Mouse (Mus musculus) fibroblast of lung, adult 2 months (primary cell): Measurements from ENCODE around the gene Epb41.
A peak's percentile ranks its signal among the peaks of the same experiment; 100 is the strongest.

ENCODE experiments used
- DNase-seq: peaks from one replicate; pipeline ENCODE4 v3.0.0-alpha.2; 2011; ENCODE audit warnings: low read depth

Epb41 gene

DNA sequence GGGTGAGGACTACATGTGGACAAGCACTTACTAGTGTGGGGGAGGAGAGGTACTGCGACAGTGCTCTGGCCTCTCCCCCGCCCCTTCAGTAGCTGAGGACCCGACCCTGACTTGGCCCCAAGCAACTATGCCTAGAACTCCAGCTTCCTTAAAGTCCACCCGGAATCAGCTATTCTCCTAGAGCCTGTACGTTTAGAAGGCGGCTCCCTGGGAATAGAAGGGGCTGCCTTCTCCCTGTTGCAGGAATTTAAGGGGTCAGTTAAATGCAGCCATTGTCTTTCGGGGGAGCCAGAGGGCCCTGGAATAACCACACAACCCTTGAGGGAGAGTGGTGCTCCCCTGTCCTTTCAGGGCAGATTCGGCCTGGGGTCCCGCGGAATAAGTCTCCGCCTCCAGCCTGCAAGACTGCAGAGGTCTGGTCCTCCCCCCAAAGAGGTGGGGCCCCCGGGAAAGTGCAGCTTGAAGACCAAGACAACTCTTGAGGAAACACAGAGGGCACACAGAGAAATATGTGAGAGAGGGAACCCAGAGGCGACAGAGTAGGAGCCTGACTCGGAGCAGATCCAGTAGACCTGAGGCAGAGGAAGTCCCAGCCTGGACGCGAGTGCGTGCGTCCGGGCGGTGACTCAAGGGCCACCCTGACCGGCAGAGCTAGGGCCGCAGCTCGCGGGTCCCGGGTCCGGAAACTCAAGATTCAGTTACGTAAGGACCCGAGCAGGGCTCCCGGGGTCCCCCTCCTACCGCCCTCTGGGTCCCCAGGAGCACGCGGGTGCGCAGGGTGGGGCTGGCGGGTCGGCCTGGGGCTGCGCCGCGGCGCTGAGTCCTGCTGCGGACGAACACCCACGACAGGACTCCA, 816 bp downstream of the Epb41 start, which contains the start of gene Gm10300:
Gm10300 (plus strand) TSS at position 621 of the 856 bp plus-strand sequence.
- no peak for DNase-seq

DNA sequence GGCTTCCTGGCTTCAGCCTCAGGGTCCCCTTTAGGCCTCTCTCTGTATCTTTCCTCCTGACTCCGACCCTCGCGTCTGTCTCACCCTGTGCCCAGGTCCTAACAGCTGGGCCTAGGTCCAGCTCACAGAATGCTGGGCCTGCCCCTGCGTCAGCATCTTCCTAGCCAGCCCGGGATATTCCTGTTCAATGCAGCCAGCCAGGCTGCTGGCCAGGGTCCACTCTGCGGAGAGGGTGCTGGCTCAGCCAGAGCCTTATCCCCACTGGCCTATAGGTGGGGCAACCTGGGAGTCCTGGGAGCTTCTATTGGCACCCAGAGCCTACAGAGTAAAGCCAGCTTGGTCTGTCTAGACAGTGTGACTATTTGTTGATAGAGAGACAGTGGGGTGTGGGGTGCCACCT, 2.2 kb downstream of the Epb41 start:
- DNase-seq = no peak

DNA sequence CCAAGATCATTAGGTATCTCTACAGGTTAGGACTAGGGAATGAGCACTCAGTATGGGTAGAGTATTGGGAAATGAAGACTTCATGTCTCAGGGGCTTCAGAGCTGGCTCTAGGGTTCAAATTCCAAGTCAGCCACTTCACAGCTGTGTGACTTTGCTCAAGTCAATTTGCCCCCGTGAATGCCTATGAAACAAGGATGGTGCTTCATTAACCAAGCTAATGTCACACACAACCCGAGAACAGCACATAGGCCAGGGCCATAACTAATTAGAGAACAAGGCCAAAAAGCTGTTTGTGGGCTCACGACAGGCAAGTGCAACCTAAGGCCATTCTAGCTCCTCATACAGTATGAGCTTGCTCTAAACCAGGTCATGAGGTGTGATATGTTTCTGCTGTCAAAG, 3.0 kb downstream of the Epb41 start:
- no peak for DNase-seq

DNA sequence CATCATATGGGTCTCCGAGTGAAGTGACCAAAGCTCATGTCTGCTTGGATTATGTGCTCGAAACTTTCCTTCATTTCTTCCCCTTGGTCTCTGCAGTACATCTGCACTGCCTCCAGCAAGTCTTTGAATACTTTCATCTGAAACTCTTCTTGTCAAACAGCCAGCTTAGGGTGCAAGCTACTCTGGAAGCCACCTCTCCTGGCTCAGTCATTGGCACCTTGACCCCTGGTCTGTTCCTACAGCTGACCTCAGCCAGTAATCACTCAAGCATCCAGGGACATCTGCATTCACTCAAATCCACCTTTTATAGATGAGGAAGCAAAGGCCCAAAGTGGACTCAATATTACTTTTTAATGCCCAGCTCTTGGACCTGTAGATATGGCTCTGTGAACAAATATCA, 3.4 kb downstream of the Epb41 start:
- DNase-seq = no peak

DNA sequence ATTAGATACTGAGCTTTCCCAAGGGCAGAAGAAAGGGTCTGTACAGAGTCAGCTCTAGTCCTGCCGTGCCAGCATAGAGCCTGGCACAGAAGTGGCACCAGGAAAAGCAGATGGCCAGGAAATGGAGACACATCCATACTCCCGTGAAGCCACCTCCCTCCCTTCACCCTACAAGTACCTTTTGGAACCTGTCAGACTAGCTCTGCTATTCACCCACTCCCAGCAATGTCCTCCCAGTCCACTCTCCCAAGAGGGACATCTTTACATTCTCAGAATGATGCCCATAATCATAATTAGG, 7.2 kb downstream of the Epb41 start:
- no peak for DNase-seq

DNA sequence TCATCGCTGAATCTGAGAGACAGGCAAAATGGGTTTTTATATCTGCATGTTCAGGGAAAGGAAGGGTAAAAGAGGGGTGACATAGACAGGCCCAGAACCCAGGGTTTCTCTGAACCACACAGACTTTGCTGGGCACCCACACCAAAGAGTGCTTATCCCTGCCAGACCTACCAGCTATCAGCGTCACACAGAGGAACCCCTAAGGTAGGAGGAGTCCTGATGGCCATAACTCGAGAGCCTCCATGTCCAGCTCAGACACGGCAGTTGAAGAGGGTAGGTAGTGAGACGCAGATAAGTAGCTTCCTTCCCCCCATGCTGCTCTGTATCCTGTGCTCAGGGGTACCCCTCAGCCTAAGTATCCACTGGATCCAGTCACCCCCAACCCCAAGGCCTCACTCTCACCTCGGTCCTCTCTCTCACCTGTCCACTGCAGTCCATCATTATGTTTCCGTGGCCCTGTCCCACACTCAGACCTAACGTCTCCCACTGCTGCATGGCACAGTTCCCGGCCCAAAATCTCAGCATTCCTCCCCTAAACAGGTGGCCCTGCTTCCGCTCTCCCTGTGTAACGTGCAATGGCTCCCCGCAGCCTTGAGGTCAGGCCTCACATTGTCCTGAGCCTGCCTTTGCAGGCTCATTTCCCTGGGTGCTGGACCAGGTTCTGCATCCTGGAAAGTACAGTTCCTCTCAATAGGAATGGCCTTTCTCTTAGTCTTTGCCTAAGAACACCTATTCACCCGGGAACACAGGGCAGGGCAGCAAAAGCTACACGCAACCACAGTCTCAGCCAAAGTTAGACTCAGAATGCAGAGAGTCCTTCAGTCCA, 7.8 kb downstream of the Epb41 start:
- no peak for DNase-seq

DNA sequence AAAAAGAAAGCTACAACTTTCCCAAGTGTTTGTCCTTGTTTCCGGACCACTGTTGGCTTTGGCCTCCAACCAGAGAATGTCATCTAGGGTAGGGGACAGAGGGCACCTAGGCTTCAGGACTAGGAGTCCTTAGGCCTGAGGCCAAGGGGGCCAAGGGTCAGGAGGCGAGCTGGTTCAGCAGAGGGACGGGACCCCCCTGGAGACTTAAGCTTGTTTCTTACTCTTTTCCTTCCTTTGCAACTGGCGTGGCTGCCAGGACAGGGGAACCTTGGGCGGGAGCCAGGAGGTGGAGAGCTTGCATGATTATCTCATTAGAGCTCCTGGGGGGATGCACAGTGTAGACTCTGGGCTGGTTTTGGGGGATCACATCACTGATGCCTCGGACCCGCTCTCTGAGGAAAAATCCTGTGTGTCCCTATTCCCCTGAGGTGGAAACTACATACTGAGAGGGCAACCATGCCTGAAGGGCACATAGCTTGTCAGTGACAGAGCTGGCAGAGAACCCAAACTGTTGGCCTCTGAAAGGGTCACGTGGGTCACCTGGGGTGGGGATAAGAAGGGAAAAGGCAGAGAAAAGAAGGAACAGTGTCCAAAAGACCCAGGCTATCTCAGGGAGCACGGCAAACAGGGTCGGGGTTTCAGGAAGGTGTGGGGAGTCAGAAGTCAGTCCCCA, 8.9 kb downstream of the Epb41 start:
- no peak for DNase-seq

DNA sequence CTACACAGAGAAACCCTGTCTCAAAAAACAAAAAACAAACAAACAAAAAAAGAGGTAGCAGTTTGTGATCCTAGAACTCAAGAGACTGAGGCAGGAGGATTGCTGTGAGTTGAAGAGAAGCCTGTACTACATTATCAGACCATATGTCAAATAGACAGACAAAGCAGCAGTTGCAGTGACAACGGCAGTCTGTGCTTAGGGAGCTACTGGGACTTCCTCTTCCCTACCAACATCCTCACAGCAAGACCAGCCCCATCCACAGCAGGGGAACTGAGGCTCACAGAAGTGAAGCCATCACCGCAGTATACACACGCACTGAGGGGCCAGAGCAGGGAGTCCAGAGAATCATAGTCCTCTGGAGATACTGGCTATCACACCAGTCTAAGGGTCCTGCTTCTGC, 9.5 kb downstream of the Epb41 start:
- DNase-seq = no peak

DNA sequence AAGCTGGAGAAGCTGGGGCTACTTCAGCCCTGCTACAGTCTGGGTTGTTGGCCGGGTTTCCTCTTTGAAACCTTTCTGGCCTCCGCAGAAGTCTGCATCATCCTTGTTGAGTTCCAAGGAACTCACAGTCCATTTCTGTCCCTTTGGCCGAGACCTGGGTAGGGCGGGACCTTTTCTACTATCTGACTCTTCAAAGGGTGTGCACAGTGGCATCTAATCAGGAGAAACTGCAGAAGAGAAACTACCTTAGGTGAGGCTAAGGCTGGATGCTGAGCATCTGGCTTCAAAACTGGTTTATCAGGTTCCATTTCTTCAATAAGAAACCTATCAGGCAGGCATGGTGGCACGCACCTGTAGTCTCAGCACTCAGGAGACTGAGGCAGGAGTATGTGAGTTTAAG, 10.6 kb downstream of the Epb41 start:
- no peak for DNase-seq

DNA sequence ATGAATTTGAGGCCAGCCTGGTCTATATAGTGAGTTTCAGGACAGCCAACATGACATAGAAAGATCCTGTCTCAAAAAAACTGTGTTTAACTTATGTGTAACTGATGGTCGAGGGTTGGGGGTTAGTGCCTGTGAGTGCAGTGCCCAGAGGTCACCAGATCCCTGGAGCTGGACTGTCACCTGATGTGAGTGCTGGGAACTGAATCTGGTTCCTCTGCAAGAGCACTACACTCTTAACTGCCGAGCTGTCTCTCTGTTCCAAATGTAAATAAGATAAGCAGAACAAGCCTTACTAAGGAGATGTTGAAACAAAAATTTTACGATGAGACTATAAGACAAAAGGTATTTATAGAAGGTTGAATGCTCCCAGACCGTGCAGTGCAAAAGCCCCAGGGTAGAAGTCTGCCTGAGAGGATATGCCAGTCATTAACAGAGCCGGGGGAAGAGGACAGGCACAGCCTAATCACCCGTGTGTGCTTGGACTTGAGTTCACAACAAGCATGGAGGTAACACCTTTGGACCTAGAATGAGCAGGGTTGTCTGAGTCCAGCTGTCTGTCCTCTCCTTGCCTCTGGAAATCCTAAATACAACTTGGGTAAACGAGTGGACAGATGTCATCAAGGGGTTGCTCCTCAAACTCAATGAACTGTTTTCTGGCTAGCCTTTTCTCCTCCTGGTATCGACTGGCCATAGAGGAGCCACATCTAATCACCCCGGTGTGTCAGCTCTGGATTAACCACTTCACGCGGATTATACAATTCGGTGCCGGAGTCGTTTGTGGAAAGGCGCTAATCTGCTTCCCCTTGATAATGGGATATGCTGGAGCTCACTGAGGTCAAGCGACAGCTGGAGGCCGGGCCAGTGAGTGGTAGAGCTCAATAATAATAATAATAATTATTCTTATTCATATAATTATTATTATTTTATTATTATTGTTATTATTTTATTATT, 11.9 kb downstream of the Epb41 start:
- DNase-seq = no peak

DNA sequence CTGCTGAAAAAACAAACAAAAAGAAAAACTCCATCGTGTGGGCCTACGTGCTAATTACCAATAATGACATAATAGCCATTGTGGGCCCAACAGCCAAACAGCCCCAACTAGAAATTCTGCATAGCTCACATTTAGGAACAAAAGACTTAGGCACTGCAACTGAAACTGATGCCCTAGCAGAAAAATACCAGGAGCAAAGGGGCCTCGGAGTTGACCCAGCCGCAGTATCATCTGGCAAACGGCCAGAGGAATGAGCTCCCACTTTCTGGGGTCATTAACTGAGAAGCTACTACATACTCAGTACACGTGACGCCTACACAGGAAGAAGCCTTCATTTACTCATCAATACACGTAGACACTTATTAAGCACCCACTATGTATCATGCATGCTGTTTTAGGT, 12.8 kb downstream of the Epb41 start:
- DNase-seq = no peak

DNA sequence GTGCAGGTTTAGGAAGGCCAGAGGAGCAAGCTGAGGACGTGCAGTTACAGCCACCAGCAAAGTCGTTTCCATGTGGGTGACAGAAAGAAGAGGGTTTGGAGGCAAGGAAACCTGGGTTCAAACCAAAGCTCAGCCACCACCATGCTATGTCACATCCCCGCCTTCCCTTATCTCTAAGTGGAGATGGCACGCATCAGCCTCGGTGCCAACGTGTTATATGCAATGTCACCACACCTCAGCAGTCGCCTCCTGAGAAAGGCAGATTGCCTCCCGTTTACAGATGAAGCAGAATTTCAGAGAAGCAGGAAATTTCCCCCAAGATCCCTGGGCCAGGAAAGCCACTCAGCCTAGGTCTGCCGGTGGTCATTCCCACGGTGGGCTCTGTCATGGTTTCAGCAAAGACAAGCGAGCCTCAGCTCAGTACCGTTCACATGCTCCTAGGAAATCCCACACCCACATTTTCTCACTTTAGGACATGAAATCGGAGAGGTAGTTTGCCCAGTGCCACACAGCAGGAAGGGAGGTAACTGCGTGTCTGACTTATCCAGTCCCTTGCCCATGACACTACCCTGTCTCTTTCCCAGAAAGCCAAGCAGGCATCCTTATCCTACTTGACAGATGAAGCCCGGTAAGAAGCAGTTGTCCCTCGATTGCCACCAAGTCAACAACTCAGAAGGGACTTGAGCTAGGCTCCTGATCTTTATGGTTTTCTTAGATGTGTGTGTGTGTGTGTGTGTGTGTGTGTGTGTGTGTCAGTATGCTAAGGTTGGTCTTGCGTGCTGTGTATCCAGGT, 14.9 kb downstream of the Epb41 start:
- DNase-seq = no peak

DNA sequence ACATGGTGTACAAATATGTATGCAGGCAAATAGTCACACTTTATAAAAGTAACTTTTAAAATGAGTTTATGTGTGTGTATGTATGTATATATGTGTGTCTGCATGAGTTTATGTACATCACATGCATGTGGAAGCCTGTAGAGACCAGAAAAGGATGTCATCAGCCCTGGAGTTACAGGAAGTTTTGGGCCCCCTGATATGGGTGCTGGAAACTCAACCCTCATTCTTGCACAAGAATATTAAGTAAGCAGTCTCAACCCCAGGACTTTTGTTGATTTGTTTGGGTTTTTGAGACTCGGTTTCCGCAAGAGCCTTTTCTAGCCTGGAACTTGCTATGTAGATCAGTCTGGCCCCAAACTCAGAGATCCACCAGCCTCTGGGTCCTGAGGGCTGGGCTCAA, 15.6 kb downstream of the Epb41 start:
- DNase-seq = no peak

DNA sequence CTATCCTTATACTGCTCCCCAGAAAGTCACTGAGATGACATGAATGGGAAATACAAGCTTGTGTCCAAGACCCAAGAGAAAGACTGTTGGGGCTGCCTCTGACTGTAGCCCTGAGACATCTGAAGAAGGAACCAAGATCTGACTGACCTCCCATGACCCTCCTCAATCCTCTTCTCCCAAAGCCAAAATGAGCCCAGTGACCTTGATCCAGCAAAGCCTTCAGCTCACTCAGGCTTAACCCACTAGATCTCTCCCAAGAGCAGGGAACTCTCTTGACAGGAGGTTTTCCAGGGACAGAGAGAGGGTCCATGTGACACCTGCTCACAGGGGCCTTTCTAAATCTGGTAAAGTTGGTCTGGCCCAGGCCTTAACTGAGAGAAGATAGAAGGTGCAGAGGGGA, 17.8 kb downstream of the Epb41 start:
- DNase-seq = no peak

DNA sequence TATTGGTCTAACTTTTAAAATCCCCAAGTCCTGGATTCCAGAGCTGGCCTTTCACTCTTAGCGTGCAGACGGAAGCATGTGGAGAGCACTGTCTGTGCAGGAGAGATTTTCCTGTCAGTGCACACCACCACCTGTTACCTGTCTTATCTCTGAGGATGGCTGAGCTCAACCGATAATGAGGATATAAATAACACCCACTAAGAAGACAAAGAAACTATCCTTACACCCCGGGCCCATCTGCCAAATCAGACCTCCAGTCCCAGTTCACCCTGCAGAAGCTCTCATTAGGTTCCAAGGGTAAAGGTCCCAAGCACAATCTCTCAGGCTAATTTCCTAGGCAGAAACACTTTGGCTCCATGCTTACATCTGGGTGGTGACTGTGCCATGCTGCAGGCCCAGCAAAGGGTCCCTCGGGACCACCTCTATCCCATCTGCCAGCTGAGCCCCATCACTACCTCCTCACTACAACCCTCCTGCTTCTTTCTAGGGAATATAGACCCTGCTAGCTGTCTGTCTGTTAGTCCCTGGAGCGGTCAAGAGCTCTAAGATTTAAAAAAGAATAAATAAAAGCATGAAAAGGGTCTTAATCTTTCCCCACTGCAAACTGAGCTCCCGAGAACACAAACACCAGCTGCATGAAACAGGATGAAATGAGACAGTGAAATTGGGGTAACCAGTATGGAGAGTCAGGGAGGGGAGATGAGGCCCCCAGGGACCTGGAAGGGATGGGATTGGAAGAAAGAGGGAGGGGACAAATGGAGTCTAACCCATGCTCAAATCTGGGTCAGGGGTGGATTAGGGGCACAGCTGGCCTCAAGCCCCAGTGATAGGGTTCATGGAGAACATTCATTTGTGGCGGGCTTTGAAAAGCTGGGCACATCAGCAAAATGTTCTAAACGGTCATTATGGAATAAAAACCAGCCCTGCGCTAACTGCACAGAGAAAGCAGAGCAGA, 23.5 kb downstream of the Epb41 start:
- DNase-seq = no peak

DNA sequence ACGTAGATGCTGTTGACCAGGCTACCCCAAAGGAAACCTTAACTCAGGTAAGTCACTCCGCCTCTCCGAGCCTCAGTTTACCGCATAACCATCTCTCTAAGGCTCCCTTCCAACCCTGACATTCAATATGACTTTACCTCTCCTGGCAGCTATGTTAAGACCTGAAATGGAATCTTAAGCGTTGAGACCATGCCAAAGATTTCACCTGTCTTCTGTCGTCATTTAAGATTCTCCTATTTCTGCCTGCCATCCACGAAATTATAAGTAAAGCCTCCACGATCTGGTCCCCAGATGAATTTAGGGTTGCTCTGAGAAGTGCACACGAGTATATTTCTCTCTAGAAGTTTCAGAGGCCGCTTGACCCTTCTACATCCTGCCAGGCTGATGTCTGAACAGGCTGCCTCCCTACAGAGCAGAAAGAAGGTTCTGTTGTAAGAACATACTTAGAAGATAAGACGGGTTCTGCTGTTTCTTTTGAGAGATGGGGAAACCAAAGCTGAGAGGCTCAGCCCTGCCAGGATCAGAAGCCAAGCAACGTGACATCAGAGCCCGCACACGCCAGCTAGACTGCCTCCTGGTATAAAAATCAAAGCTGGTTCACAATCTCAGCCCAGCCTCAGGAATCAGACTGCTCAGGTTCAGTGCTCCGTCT, 25.4 kb downstream of the Epb41 start:
- DNase-seq = peak; percentile 19

DNA sequence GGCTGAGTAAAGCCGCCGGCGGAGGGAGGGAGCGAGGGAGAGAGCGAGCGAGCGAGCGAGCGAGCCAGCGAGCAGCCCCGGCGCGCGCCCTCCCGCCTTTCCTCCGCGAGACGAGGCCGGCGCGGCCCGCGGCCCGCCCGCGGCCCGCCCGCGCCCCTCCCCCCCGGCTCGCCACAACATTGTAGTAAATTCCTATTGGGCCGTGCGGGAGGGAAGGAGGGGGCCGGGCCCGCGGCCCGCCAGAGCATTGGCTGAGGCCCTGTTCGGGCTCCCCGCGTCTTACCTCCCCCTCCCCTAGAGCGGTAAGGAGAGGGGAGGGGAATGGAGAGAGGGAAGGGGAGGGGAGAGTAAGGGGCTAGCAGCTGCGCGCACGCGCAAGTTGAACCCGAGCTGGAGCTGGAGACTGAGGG, 26.1 kb downstream of the Epb41 start:
- peak; percentile 65 for DNase-seq

DNA sequence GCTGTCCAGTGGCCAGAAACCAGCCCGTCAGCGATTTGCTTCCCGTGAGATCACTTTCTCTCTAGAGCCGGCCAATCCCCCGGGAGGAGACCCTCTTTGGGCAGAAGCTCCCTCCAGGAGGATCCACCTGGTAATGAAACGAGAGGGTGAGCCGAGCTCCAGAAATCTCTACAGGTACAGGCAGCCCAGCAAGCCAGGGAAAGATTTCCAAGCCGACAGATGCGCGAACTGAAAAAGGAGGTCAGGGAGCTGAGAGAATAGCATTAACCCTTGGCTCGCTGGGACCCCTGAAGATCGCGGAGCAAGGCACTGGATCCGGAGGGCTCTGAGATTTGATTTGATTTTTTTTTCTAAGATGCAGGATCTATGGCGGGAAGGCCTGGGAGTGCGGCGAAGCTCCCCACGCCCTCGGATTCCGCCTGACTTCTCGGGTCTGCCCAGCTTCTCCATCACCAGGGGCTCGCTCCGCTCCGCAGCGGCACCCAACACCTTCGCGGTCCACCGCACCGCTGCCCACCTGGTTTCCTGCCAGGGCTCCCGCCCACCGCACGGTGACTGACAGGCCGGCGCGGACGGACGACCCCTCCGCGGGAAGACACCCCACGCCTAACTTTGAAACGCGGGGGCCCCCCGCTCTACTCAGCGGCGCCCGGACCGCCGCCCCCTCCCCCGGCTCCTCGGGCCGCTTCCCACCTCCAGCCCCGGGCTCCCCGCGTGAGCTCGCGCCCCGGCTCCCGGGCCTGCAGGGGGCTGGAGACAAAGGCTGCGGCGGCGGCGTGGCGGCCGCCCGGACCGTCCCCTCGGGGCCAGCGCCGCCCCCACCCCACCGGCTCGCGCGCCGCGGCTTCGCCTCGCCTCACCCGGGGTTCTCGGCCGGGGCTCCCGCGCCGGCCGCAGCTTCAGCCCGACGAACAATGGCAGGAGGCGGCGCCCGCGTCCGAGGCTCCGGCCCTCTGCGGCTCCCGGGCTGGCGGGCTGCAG, 26.8 kb downstream of the Epb41 start:
- DNase-seq = no peak
